Mouse (Mus musculus) MEL (cell line): ENCODE measurements around the gene Wipf1. TPM values are rescaled to one million over a fixed set of nuclear protein-coding genes. Genes with fewer than 3 reads are reported as not detected.

Experiments
- DNase-seq: peaks from one replicate; pipeline ENCODE4 v3.0.0; 2011; ENCODE audit warnings: low read depth, low spot score
- H3K27ac ChIP-seq: 2 replicates; pipeline ENCODE4 v1.5.1; 2012; ENCODE audit warnings: low read depth, mild to moderate bottlenecking, control low read depth, low read length, moderate library complexity; ENCODE audit not compliant: control insufficient read depth
- H3K27me3 ChIP-seq, 2 experiments: fragments of 150-350 bp in 1 of 2; sonication (generic) in 1 of 2; 2 replicates each; pipeline ENCODE4 v1.6.1; 2012; ENCODE audit warnings: low read length in 2 of 2, mild to moderate bottlenecking in 2 of 2, improper control_type of control experiment in 1 of 2, moderate library complexity in 1 of 2; ENCODE audit not compliant: insufficient read depth in 2 of 2, control insufficient read depth in 1 of 2
- H3K36me3 ChIP-seq, 2 experiments: 2 replicates each; pipeline ENCODE4 v1.6.1; 2012 to 2014; ENCODE audit warnings: low read length in 2 of 2, improper control_type of control experiment in 1 of 2, inconsistent platforms in 1 of 2, mild to moderate bottlenecking in 1 of 2; ENCODE audit not compliant: insufficient read depth in 2 of 2, control insufficient read depth in 1 of 2
- H3K4me1 ChIP-seq, 2 experiments: fragments of 150-350 bp in 1 of 2; sonication (generic) in 1 of 2; 2 replicates each; pipeline ENCODE4 v1.6.1; 2012; ENCODE audit warnings: low read length in 2 of 2, improper control_type of control experiment in 1 of 2, mild to moderate bottlenecking in 1 of 2; ENCODE audit not compliant: insufficient read depth in 2 of 2, control insufficient read depth in 1 of 2
- H3K4me3 ChIP-seq, 2 experiments: fragments of 150-350 bp in 1 of 2; sonication (generic) in 1 of 2; 2 replicates each; pipeline ENCODE4 v1.5.1; 2012; ENCODE audit warnings: low read depth in 2 of 2, low read length in 2 of 2, mild to moderate bottlenecking in 2 of 2, moderate library complexity in 2 of 2, control low read depth in 1 of 2, improper control_type of control experiment in 1 of 2; ENCODE audit not compliant: control insufficient read depth in 1 of 2, insufficient read depth in 1 of 2
- H3K79me2 ChIP-seq: 2 replicates; pipeline ENCODE4 v1.6.1; 2012; ENCODE audit warnings: mild to moderate bottlenecking, low read length, moderate library complexity; ENCODE audit not compliant: control insufficient read depth, poor library complexity, insufficient read depth
- H3K9ac ChIP-seq: 2 replicates; pipeline ENCODE4 v1.6.1; 2012; ENCODE audit warnings: low read depth, mild to moderate bottlenecking, control low read depth, low read length, moderate library complexity; ENCODE audit not compliant: control insufficient read depth, poor library complexity, severe bottlenecking
- H3K9me3 ChIP-seq: fragments of 150-350 bp; sonication (generic); replicated peaks from 2 replicates; pipeline ENCODE4 v1.6.1; 2012; ENCODE audit warnings: mild to moderate bottlenecking, low read length, improper control_type of control experiment, moderate library complexity; ENCODE audit not compliant: insufficient read depth
- CHD2 ChIP-seq: IDR thresholded peaks from 2 replicates; pipeline ENCODE4 v1.6.1; 2011; ENCODE audit warnings: low read length, improper control_type of control experiment
- CTCF ChIP-seq, 3 experiments: IDR thresholded peaks in 2 of 3; conservative IDR thresholded peaks in 1 of 3; 2 replicates each; pipeline ENCODE4 v1.5.1; 2011 to 2012; ENCODE audit warnings: low read length in 3 of 3, low read depth in 2 of 3, mild to moderate bottlenecking in 2 of 3, improper control_type of control experiment in 1 of 3, inconsistent platforms in 1 of 3, mixed read lengths in 1 of 3, moderate library complexity in 1 of 3; ENCODE audit not compliant: control insufficient read depth in 1 of 3, insufficient read depth in 1 of 3, poor library complexity in 1 of 3, severe bottlenecking in 1 of 3
- E2F4 ChIP-seq: IDR thresholded peaks from 2 replicates; pipeline ENCODE4 v1.6.1; 2011; ENCODE audit warnings: low read depth, low read length, improper control_type of control experiment, borderline replicate concordance
- ELF1 ChIP-seq: IDR thresholded peaks from 2 replicates; pipeline ENCODE4 v1.6.1; 2014; ENCODE audit warnings: low read depth, mild to moderate bottlenecking, inconsistent platforms, low read length, improper control_type of control experiment, moderate library complexity
- ETS1 ChIP-seq: IDR thresholded peaks from 2 replicates; pipeline ENCODE4 v1.6.1; 2012; ENCODE audit warnings: low read depth, mild to moderate bottlenecking, inconsistent platforms, low read length, improper control_type of control experiment, moderate library complexity
- GABPA ChIP-seq: IDR thresholded peaks from 2 replicates; pipeline ENCODE4 v1.6.1; 2012; ENCODE audit warnings: low read depth, mild to moderate bottlenecking, inconsistent platforms, low read length, improper control_type of control experiment, moderate library complexity
- HCFC1 ChIP-seq: IDR thresholded peaks from 2 replicates; pipeline ENCODE4 v1.6.1; 2012; ENCODE audit warnings: low read depth, mild to moderate bottlenecking, inconsistent platforms, low read length, improper control_type of control experiment, moderate library complexity
- KAT2A ChIP-seq: conservative IDR thresholded peaks from 2 replicates; pipeline ENCODE4 v1.6.1; 2012; ENCODE audit warnings: low read depth, low read length, improper control_type of control experiment, inconsistent platforms
- MEF2A ChIP-seq: IDR thresholded peaks from 2 replicates; pipeline ENCODE4 v1.6.1; 2014; ENCODE audit warnings: low read depth, mild to moderate bottlenecking, inconsistent platforms, low read length, improper control_type of control experiment; ENCODE audit not compliant: poor library complexity, insufficient replicate concordance, severe bottlenecking; ENCODE audit errors: extremely low read depth
- MXI1 ChIP-seq: IDR thresholded peaks from 2 replicates; pipeline ENCODE4 v1.6.1; 2011; ENCODE audit warnings: mild to moderate bottlenecking, low read depth, low read length, improper control_type of control experiment
- MYB ChIP-seq: IDR thresholded peaks from 2 replicates; pipeline ENCODE4 v1.6.1; 2011; ENCODE audit warnings: mild to moderate bottlenecking, low read depth, low read length, improper control_type of control experiment
- POLR2A ChIP-seq, 2 experiments: IDR thresholded peaks; 2 replicates each; pipeline ENCODE4 v1.6.1; 2011 to 2012; ENCODE audit warnings: low read length in 2 of 2, mild to moderate bottlenecking in 2 of 2, control low read depth in 1 of 2, improper control_type of control experiment in 1 of 2, low read depth in 1 of 2, moderate library complexity in 1 of 2; ENCODE audit not compliant: control insufficient read depth in 1 of 2, insufficient read depth in 1 of 2, poor library complexity in 1 of 2
- POLR2AphosphoS2 ChIP-seq: IDR thresholded peaks from 2 replicates; pipeline ENCODE4 v1.6.1; 2011; ENCODE audit warnings: low read length, improper control_type of control experiment
- POLR2AphosphoS5 ChIP-seq: IDR thresholded peaks from 2 replicates; pipeline ENCODE4 v1.6.1; 2012; ENCODE audit warnings: low read depth, borderline replicate concordance, mild to moderate bottlenecking, inconsistent platforms, low read length, moderate library complexity, mixed read lengths
- SIN3A ChIP-seq: IDR thresholded peaks from 2 replicates; pipeline ENCODE4 v1.6.1; 2012; ENCODE audit warnings: low read length, improper control_type of control experiment, inconsistent platforms
- SMC3 ChIP-seq: IDR thresholded peaks from 2 replicates; pipeline ENCODE4 v1.6.1; 2011; ENCODE audit warnings: low read depth, low read length, improper control_type of control experiment
- TBP ChIP-seq: IDR thresholded peaks from 2 replicates; pipeline ENCODE4 v1.8.0; 2011; ENCODE audit warnings: low read depth, low read length, improper control_type of control experiment
- TCF12 ChIP-seq: IDR thresholded peaks from 2 replicates; pipeline ENCODE4 v1.6.1; 2014; ENCODE audit warnings: low read depth, mild to moderate bottlenecking, inconsistent platforms, low read length, improper control_type of control experiment, moderate library complexity
- UBTF ChIP-seq: IDR thresholded peaks from 2 replicates; pipeline ENCODE4 v1.6.1; 2012; ENCODE audit warnings: low read depth, mild to moderate bottlenecking, inconsistent platforms, low read length, improper control_type of control experiment, moderate library complexity, borderline replicate concordance; ENCODE audit not compliant: insufficient read depth
- USF1 ChIP-seq: IDR thresholded peaks from 2 replicates; pipeline ENCODE4 v1.6.1; 2014; ENCODE audit warnings: low read depth, mild to moderate bottlenecking, inconsistent platforms, low read length, improper control_type of control experiment, moderate library complexity
- USF2 ChIP-seq, 2 experiments: IDR thresholded peaks; 2 replicates each; pipeline ENCODE4 v1.6.1; 2011 to 2012; ENCODE audit warnings: improper control_type of control experiment in 2 of 2, low read length in 2 of 2, borderline replicate concordance in 1 of 2, inconsistent platforms in 1 of 2, low read depth in 1 of 2, mild to moderate bottlenecking in 1 of 2; ENCODE audit not compliant: insufficient read depth in 1 of 2
- ZKSCAN1 ChIP-seq: IDR thresholded peaks from 2 replicates; pipeline ENCODE4 v1.6.1; 2012; ENCODE audit warnings: low read depth, mild to moderate bottlenecking, inconsistent platforms, low read length, improper control_type of control experiment, moderate library complexity
- ZMIZ1 ChIP-seq: IDR thresholded peaks from 2 replicates; pipeline ENCODE4 v1.6.1; 2012; ENCODE audit warnings: low read depth, mild to moderate bottlenecking, inconsistent platforms, low read length, improper control_type of control experiment, moderate library complexity
- ZNF384 ChIP-seq: IDR thresholded peaks from 2 replicates; pipeline ENCODE4 v1.6.1; 2012; ENCODE audit warnings: low read depth, mild to moderate bottlenecking, inconsistent platforms, low read length, improper control_type of control experiment
- polyA plus RNA-seq, 2 experiments: library from polyadenylated mRNA; stranded (reverse) in 1 of 2; unstranded in 1 of 2; fragments of >175 nt in 1 of 2; fragments of >200 nt in 1 of 2; gene quantifications; 2 replicates each; pipeline versions ENCODE4 v1.2.1 to v1.2.4; 2012; ENCODE audit warnings: low replicate concordance in 2 of 2, low read depth in 1 of 2; ENCODE audit not compliant: insufficient read length in 2 of 2, insufficient read depth in 1 of 2, missing spikeins in 1 of 2
- total RNA-seq: library from RNA; depleted of rRNA; stranded (reverse); fragments of 300-350 nt; gene quantifications from 2 replicates; pipeline ENCODE4 v1.2.3, GENCODE M21; 2012

Wipf1 gene
- total and polyA plus RNA-seq, 3 experiments = 5.2 to 83.9 (median 27.1) TPM

GRCm38 (mm10) chr2:73450172-73450715 is 79.3 kb downstream of the Wipf1 start:
- no peak overlapping the region for H3K4me3 ChIP-seq
- peaks cover 14 to 20% of the 10 kb centered on the region in 2 experiments for H3K4me1 ChIP-seq
- no peak for DNase-seq
- no peak for TF ChIP-seq MYB
- no peak for TF ChIP-seq ZMIZ1
- no peak for TF ChIP-seq USF2 (IDR thresholded peaks at IDR 0.05; ENCODE audit: borderline replicate concordance in 1 of 2, insufficient read depth in 1 of 2, low read depth in 1 of 2, low read length in 2 of 2)
- TF ChIP-seq HCFC1 = no peak
- TF ChIP-seq ETS1 = no peak
- TF ChIP-seq TBP = no peak
- H3K27me3 ChIP-seq = no peaks in the 10 kb centered on the region
- H3K9me3 ChIP-seq = no peaks in the 10 kb centered on the region
- peaks cover 5% of the 10 kb centered on the region for H3K79me2 ChIP-seq
- H3K9ac ChIP-seq = no peak overlapping the region
- H3K36me3 ChIP-seq = peaks cover 4 to 18% of the 10 kb centered on the region in 2 experiments
- no peak overlapping the region for H3K27ac ChIP-seq

DNA sequence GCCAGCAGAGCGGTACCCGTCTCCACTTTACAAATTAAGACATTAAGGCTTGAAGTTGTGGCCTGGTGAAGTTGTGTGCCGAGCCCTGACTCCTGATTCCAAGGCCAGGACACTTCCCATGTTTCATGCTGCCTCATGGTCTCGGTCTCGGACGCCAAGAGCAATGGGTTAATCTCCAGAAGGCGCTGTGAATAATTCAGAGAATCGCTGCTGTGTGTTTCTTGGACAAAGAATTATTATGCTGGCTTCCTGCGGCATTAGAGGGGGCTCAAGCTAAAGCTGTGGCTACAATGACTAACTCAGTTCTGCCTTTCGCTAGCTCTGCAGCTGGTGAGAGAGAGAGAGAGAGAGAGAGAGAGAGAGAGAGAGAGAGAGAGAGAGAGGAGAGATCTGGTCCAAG is 85.5 kb downstream of the Wipf1 start:
- no peaks in the 10 kb centered on the region for H3K79me2 ChIP-seq
- H3K4me1 ChIP-seq = no peaks in the 10 kb centered on the region
- no peaks in the 10 kb centered on the region for H3K9me3 ChIP-seq
- no peaks in the 10 kb centered on the region for H3K27me3 ChIP-seq
- TF ChIP-seq ZNF384 (no peak), TBP (no peak), POLR2AphosphoS2 (no peak), MYB (no peak), ZKSCAN1 (no peak), ELF1 (no peak), GABPA (no peak), E2F4 (no peak), CTCF (IDR thresholded peaks at IDR 0.05 in 2 of 3, conservative IDR thresholded peaks at IDR 0.05 in 1 of 3; ENCODE audit: control insufficient read depth in 1 of 3, insufficient read depth in 1 of 3, low read depth in 2 of 3, low read length in 3 of 3, poor library complexity in 1 of 3, severe bottlenecking in 1 of 3) (no peak), USF1 (no peak), KAT2A (no peak), CHD2 (no peak), POLR2A (IDR thresholded peaks at IDR 0.05; ENCODE audit: control insufficient read depth in 1 of 2, insufficient read depth in 1 of 2, low read depth in 1 of 2, low read length in 2 of 2, poor library complexity in 1 of 2) (no peak), MEF2A (no peak), SMC3 (no peak), UBTF (no peak), SIN3A (no peak), POLR2AphosphoS5 (no peak), MXI1 (no peak), TCF12 (no peak)
- no peak overlapping the region for H3K27ac ChIP-seq
- no peak overlapping the region for H3K9ac ChIP-seq
- peaks cover 0 to 17% of the 10 kb centered on the region in 2 experiments; a peak in 2 of 4 replicates for H3K36me3 ChIP-seq
- H3K4me3 ChIP-seq = no peak overlapping the region
- DNase-seq = no peak
